Mouse (Mus musculus): ENCODE measurements at regions not wholly inside any gene's neighbourhood (a gene's known extent, or its start where the extent isn't known, plus 50 kb on each side); places are given as distances from the start of the nearest gene placed in this dataset.

DNA sequence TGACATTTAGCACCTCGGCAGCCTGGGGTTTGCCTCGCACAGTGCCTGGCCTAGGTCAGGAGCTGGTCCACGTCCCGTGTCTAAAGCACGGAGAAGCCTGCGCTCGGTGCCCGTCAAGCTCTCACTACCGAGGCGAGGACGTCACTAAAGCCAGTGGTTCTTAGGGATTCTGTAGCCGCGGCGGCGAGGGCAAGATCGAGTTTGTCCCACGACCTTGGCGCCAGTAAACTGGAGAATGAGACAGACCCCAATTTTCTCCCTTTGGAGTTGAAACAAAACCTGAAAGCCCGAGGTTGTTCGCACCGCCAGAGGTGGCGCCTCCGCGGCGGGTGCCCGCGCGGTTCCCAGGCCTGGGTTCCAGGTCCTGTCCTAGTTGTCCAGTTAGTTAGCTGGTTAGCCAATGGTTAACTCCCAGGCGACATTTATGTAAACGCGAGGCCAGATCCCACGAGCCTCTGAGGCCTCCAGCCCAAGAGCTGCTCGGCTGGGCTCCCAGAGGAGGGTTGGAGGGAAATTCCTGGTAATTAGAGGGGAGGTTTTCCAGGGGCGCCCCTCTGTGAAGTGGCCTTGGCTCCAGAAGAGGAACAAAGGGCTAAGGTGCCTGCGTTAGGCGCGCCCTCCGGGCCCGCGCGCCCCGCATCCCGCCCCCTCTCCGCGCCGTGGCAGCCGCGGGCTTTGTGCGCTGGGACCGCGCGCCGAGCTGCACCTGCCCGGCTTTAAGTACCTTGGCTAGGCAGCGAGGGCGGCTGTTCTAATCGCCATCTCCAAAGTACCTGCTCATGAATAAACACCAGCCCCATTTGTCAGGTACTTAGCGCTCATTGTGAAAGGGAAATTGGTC, 74.0 kb downstream of the Rhcg start:
- no peak for DNase-seq (ENCODE audit: low spot score in 2 of 2)

DNA sequence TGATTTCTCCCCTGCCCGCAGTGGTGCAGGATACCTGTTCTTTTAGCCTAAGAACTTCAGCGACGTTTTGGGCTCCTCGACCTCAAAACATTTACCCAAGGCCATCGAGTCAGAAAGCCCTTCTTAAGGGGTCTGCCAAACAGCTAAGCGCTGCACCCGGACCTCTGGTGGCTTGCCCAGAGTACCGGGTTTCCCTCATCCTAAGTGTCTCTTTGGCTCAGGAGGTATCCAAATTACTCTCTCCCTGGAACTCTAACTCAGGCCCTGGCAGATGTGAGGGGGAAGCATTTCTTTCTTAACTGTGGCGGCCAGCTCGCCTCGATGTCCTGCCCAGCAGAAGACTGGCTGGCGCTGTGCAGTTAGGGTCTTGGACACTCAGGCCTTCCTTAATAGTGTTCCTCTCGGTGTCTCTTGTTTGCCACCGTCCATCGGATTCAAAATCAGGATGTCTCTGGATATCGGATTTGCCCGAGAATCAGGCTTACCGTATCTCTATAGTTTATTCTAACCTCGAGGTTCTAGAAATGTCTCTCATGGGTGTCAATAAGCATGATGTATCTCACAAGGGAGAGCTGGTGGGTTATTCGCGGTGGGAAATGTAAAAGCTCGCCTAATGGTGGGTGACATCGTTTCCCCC, 75.0 kb downstream of the Rhcg start:
- DNase-seq (ENCODE audit: low spot score in 2 of 2): no peak

DNA sequence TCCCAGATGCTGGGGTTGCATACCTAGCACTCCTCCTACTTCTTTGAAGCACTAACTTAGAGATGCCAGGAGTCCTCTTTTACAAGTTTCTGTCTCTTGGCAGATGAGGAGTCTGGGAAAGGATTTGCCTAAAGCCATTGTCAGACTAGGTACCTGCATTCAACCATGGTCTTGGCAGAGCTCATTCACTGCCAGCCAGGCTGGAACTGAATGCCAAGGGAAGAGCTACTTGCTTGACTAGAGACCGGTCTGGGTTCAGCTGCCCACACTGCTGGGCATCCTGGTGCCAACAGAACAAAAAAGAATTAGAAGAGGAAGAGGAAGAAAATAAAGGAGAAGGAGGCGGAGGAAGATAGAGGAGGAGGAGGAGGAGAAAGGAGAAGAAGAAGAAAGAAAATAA, 74.1 kb upstream of the Polg start:
- DNase-seq (ENCODE audit: low spot score in 2 of 2): no peak

DNA sequence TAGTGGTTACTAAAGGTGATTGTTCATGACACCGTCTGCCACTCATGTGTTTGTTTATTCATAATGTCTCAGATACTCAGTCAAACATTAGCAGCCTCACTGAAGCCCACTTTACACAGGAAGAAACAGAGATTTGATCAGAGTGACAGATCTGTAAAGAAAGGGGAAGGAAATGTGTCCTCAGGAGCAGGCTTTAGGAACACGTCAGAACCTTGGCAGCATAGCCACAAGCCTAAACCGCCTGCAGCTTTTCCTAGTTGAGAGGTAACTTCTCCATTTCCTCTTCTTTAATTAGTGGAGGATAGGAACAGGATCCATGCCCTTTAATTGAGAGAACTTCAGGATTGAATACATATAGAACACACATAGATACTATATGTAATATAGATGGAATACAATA, 73.3 kb upstream of the Polg start:
- DNase-seq (ENCODE audit: low spot score in 2 of 2): no peak

DNA sequence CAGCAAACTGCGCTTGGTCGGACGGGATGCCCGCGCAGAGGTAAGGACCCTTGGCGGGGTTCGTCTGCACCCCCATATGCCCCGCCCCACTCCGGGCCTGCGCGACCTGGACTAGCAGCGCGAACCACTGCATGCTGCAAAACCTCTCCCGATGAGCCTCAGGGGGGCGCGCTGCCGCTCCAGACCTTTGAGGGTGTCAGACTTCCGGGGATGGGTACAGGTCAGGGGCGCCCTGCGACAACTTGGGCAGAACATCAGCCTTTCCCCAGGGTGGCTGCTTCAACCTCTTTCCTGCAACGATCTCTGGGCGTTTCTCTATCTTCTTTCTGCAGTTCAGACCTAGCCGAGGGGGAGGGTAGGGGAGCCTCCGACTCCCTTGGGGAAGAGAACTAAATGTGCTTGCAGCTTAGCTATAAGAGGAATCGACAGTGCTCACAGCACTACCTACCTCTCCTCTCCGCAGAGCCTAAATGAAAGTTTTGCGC, 70.0 kb upstream of the Polg start:
- no peak for DNase-seq (ENCODE audit: low spot score in 2 of 2)

DNA sequence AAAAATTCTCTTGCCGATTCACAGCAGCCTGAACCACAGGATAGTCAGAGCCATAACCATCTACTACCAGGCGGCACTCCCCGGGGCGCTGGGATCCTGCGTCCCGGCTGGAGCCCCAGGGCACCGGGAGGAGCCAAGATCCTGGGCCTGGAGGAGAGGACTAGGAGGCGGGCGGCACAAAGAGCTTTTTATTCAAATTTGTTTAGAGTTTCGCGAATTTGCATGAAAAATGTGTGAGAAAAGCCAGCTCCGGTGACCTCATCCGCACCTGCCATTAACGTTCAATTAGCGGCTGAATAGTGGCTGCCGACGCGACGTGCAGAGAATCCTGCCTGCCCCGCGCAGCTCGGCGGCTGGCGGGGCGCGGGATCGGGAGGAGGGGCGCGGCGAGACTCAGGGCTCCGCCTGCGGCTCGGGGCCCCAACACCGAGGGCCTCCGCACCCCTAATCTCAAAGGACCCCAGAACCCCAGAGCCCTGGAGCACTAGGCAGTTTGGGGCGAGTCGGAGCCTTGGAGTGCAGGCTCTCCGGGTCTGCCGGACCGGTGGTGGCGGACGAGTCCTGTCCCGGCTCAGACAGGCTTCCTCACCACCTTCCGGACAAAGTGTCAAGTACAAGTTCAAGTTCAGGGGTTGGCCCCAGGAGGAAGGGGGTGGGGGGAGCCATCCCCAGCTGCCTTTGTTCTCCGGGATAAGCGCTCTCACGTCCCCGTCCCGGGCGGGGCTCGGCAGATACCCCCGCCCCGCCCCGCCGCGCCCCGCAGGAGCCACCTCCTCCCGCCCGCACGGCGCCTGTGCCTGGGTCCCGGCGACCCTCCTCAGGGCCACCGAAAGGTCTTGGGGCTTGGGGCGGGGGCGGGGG, 69.3 kb upstream of the Polg start:
- DNase-seq (ENCODE audit: low spot score in 2 of 2): peak in 1 of 2 experiments; percentile 33

DNA sequence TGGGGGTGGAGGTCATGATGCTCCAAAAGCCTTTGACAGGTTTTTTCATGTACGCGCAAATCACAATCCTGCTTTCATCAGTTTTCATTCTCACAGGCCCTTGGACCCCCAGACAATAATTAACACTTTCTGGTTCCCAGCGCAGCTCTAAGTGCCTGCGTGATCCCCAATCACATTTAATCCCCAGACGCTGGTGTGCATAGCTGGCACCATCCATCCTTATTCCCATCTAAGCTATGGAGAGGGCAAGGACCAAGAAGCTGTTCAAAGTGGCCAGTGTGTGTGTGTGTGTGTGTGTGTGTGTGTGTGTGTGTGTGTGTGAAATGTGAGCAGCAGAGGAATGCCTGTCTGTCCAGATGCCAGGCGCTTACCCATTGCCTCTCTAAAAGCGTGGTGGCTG, 68.7 kb upstream of the Polg start:
- no peak for DNase-seq (ENCODE audit: low spot score in 2 of 2)

DNA sequence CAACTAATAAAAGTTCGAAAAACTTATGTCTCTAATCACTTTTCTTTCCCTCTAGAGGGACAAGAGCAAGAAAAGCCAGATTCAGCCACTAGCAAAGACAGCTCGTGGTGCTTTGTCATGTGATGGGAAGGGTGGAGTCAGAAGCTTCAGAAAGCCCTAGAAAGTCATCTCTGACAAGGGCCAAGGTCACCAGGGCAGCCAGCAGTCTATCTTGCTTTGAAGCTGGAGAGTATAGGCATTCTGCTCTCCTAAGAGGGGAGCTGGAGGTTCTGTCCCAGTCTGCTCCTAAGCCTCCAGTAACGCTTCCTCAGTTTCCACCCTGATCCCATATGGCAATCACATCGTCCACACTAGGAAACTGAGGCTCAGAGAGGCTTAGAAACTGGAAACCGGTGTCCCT, 68.2 kb upstream of the Polg start:
- no peak for DNase-seq (ENCODE audit: low spot score in 2 of 2)

DNA sequence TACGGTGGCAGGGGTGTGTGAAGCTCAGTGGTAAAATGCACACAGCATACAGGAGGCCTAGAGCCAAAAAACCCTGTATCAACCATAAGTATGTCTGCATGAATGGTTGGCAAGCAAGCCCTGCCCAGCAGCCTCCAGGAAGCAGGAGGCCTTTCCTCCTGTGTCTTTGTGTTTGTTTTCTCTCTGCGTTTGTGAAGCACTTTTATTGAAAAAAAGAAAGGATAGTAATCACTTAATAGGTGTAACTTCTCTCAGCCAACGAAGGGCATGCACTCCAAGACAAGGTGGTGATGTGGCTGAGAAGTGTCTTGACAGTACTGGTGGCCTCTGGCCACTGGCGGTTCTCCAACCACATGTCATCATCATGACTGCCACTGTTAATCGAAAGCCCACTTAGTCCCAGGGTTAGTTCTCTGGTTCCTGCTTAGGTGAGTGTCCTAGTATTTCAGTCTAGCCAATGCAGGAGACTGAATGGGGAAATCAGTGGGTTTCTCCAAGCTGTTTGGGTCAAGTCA, 66.5 kb upstream of the Polg start:
- DNase-seq (ENCODE audit: low spot score in 2 of 2): no peak

DNA sequence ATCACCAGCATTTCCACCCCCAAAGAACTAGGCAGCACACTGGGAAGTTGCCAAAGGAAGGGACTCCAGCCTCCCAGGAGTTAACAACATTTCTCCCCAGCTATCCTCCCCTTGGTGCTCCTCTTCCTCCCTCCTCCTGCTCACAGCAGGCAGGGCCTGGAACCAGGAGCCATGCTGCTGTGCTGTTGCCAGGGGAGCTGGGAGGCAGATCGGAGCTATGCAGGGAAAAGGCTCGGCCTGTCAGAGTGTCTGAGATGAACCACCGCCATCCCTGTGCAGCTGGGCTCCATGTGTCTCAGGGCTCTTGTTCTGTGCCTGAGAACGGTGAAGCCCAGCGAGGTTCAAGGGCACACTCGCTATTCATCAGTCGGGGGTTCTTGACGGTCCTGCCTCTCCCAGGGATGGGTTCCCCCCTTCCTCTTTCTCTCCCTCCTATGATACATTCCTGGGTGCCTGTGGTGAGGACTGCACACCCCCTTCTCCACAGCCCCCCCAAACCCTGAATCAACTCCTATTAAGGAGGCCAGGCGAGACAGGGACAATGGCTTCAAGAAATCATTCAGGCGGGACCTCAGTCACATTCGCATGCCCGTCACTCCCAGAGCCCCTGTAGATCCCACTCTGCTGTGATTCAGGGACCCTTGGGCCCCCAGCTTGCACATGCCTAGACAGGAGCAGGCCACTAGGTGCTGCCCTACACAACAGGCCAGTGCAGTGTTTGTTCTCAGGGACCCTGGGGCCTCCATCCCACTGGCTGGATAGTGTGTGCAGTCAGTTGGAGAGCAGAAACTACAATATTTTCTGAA, 65.6 kb upstream of the Polg start:
- DNase-seq (ENCODE audit: low spot score in 2 of 2): no peak

DNA sequence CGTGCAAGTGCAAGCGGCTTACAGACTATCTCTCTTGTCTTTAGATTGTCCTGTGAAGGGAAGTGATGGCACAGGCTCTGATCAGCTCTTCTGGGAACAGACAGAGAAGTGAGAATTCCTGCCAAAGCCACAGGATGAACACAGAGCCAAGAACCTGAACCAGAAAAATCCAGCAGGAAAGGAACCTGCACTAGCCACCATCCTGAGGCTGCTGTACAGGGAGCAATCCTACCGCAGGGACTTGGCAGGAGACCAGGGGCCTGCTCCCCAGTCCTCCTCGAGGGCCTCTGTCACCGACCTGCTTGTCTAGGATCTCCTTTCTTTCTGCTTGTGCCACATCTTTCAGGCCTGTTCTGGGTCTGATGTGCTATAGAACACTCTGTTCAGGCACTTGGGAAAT, 65.0 kb upstream of the Polg start:
- no peak for DNase-seq (ENCODE audit: low spot score in 2 of 2)

DNA sequence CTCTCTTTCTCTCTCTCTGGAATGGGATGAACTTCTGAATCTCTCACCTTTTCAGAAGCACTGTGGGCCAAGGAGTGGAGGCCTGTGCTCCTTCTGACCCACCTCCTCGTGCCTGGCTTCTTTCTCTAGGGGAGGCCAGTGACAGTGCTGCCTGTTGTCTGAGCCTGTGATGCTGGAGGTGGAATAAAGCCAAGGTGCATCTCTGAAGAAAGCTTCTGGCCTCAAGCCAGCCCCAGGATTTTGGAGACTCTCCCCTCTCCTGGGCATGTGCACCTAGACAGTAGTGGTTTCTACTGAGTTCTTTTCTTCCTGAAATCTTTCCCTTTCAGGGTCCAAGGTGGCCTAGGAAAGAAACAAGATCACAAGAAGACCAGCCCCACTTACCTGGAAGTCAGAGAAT, 63.3 kb upstream of the Polg start:
- DNase-seq (ENCODE audit: low spot score in 2 of 2): no peak

DNA sequence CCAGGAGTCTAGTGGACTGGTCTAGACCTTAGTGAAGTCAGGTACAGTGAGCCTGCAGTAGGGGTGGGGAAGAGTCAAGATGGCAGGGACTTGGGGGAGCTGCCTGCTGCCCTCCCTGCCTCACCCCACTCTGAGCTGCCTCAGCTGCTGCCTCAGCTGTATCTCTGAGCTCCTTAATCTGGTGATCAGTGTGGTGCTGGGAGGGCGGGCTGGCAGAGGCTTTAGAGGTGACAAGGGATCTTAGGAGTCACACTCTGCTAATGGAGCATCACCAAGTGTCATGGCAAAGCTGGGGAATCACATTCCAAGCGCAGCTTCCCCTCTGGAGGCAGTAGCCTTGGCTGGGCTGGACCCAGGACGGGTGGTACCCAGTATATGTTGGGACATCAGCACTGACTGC, 61.8 kb upstream of the Polg start:
- no peak for DNase-seq (ENCODE audit: low spot score in 2 of 2)

DNA sequence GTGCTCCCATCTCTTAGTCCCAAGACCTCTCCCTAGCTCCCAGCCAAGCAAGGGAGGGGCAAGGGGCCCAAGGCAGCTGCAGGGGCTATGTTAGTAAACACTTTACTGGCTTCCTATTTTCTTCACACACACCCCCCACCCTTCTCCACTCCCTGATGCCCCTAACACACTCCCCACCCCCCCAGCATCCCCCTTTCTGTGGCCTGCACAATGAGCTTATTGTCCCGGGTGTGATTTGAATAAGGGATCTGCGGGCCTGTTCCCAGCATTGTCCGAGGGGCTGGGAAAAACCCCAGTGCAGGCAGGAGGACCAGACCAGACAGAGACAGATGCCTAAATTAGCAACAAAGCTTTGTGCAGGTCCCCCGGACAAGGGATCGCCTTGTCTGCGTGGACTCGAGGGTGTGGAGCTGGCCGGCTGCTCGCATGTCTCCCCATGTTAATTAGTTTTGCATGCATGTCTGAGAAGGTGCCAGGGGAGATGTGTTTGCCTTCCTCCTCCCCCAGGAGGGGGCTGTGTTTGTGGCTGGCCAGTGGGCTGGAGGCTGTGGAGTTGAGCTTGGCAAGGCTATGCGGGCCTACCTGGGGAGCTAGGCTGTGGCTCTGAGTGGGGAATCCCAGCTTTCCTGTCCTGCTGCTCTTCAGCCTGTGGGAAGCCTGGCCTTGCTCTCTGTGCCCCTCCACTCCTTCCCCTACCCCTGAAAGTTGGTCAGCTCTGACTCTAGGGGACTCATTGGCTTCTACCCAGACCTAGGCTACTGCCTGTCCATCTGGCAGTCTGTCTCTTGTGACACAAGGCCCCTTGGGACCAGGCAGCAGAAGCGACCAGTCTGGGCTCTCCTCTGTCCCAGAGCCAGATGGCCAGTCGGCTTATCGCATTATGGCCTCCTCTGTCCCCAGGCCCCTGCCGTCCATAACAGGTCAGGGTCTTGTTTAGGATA, 59.8 kb upstream of the Polg start:
- no peak for DNase-seq (ENCODE audit: low spot score in 2 of 2)

DNA sequence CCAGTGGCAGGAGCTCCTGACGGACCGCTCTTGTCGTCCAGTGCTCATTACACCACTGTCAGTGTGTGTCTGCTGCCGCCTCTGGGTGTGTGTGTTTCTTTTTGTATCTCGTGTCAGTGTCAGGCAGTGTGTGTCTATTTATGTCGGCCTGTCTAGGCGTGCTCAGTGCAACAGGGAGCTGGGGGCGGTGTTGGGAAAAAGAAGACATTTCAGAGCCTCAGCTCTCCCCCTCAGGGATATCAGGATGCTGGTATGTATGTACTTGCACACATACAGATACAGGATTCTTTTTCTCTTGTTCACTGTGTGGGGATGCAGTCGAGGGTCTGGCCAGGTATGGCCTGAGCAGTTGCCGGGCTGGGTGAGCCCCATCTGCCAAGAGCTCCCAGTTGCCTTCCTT, 58.8 kb upstream of the Polg start:
- DNase-seq (ENCODE audit: low spot score in 2 of 2): no peak

DNA sequence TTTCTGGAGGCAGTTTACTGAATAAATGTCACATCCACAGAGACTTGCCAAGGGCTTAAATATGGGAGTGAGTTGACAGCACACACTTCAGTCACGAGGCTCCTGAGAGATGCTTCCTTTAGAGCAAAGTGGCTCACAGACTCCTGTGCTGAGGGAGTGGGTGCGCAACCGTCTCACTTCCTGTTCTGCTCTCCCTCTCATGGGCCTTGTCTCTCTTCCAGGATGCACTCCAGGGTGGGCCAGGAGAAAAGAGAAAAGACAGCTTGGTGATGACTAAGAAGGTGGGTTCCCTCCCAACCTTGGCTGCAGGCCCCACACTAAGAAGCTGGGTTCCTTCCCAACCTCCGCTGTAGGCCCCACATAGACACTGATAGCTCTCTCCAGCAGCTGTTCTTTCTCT, 57.5 kb upstream of the Polg start:
- DNase-seq (ENCODE audit: low spot score in 2 of 2): no peak

DNA sequence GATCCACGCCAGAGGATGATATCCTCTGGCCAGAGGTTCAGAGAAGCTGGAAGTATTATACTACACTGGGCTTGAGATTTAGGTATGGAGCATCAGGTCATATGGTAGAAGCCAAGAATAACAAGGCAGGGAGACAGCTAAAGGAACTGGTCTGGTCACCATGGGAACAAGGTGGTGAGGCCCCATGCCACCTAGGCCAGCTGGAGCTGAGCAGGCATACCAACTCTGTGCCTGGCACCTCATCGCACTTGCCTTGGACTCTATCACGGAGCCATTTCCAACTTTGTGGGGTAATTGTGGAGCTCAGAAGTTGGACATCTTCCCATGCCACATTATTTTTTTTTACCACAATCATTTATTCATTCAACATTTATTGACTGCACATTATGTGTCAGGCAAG, 55.9 kb upstream of the Polg start:
- DNase-seq (ENCODE audit: low spot score in 2 of 2): no peak

DNA sequence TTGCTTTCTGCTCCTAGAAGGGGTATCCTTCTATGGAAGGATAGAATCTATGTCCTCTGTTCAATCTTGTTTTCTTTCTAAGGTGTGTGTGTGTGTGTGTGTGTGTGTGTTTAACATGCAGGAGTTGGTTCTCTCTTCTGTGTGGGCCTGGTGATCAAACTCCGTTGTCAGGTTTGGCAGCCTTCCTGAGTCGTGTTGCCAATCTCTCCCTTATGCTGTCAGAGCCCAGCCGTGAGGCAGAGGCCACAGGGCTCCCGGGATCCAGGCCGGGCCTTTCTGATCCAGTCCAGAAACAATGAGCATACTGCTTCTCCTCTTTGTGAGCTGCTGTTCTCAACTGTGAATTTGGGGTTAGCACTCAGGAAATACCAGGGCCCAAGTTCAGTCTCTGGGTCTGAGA, 55.1 kb upstream of the Polg start:
- DNase-seq (ENCODE audit: low spot score in 2 of 2): no peak

DNA sequence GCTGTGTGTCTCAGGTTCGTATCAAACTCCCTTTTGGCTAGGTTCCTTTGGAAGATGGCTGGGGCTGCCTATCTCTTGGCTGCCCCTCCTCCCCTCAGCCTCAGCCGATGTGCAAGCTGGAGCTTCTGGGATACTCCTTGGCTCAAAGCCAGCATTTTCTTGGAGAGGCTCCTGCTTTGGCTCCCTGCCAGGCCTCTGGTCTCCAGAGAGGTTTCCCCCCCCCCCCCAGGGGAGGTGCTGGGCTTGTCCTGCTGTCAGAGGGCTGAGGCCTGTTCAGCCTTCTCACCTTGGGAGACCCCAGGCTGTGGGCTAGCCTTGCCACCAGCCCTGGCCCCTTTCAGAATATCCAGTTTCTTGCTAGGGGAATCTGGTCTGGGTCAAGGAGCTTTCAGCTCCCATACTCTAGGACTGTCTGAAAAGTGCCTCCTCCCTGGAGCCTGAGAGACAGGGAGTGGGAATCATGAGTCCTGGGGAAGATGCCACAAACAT, 54.1 kb upstream of the Polg start:
- no peak for DNase-seq (ENCODE audit: low spot score in 2 of 2)

DNA sequence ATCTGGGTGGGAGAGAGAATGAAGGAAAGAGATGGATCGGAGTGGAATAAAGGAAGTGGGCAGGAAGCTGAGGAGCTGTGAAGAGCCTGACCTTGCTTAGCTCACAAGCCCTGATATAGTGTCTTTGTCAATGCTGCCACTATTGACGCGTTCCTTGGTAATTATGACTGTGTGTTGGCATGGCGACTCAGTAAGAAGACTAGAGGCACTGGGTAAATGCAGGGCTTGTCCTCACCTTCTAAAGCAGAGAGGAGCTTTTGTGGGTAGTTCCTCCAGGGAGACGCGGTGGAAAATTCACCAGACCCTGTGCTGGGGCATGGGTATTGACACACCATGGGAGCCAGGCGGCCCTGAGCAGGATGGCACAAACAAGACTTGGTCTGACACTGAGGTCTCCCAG, 52.8 kb upstream of the Polg start:
- DNase-seq (ENCODE audit: low spot score in 2 of 2): no peak

Data from gastrocnemius, postnatal 4 days (tissue).